Mouse (Mus musculus) lung, embryonic 15.5 days (tissue): ENCODE data around the gene Mad1l1. TPM values are rescaled to one million over a fixed set of nuclear protein-coding genes. Genes with fewer than 3 reads are reported as not detected.
A peak's percentile ranks its signal among the peaks of the same experiment; 100 is the strongest.

ENCODE experiments used
- ATAC-seq: fragments of 200-750 bp; cut with Nextera tagmentation; 2 replicates; pipeline ENCODE4 v1.8.0; 2017; ENCODE audit warnings: moderate number of reproducible peaks, borderline replicate concordance; ENCODE audit not compliant: low FRiP score, low TSS enrichment; ENCODE audit errors: extremely low read depth
- H3K27ac ChIP-seq: fragments of 300-500 bp; sonication (generic); 2 replicates; pipeline ENCODE4 v1.5.1; 2015; ENCODE audit warnings: moderate library complexity, mild to moderate bottlenecking, inconsistent platforms
- H3K27me3 ChIP-seq: fragments of 300-500 bp; sonication (generic); 2 replicates; pipeline ENCODE4 v1.6.1; 2015; ENCODE audit warnings: inconsistent platforms
- H3K36me3 ChIP-seq: fragments of 300-500 bp; sonication (generic); 2 replicates; pipeline ENCODE4 v1.6.1; 2015; ENCODE audit warnings: inconsistent platforms
- H3K4me1 ChIP-seq: fragments of 300-500 bp; sonication (generic); 2 replicates; pipeline ENCODE4 v1.6.1; 2015; ENCODE audit warnings: inconsistent platforms
- H3K4me2 ChIP-seq: fragments of 300-500 bp; sonication (generic); 2 replicates; pipeline ENCODE4 v1.6.1; 2015; ENCODE audit warnings: inconsistent platforms, mild to moderate bottlenecking, moderate library complexity
- H3K4me3 ChIP-seq: fragments of 300-500 bp; sonication (generic); 2 replicates; pipeline ENCODE4 v1.5.1; 2015; ENCODE audit warnings: mild to moderate bottlenecking, inconsistent platforms
- H3K9ac ChIP-seq: fragments of 300-500 bp; sonication (generic); 2 replicates; pipeline ENCODE4 v1.6.1; 2015; ENCODE audit warnings: inconsistent platforms
- H3K9me3 ChIP-seq: fragments of 300-500 bp; sonication (generic); 2 replicates; pipeline ENCODE4 v1.6.1; 2016; ENCODE audit warnings: inconsistent platforms
- WGBS: fragments of 180-500 bp; shearing (Covaris S2); methylation state at CpG from one replicate; pipeline ENCODE4 v1.1.7; 2015; 5-methylcytosine and 5-hydroxymethylcytosine counted together
- polyA plus RNA-seq: library from polyadenylated mRNA; unstranded; fragments of >200 nt; fragmentation: Nextera tagmentation; extraction: Ambion mirVana; gene quantifications from 2 replicates; pipeline ENCODE4 v1.2.1, GENCODE M21; 2015

Mad1l1 gene
- polyA plus RNA-seq, 1 experiment from 2014 or later = 61.3 TPM

DNA sequence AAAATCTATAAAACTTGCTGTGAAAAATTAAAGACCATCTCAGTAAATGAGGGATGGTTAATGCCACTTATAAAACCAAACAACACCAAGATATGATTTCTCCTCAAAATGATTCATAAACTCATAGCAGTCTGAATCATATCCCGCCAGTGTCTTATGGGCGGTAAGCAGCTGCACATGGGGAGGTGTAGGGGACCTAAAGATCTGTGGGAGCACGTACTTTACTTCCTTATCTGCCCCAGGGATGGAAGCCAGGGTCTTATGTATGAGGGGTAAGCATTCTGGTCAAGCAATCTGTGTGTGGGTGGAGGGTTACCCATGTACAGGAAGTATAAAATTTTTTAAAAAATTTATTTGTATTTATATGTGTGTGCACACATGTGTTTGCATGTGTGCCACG, 135.0 kb downstream of the Mad1l1 start:
- 77% methylated on average over 4 of the region's 4 CpGs for WGBS
- no peak overlapping the region for H3K9ac ChIP-seq
- no peak overlapping the region for H3K27ac ChIP-seq
- H3K4me2 ChIP-seq = no peak overlapping the region
- no peaks in the 10 kb centered on the region for H3K9me3 ChIP-seq
- no peaks in the 10 kb centered on the region for H3K27me3 ChIP-seq
- ATAC-seq = no peak
- no peaks in the 10 kb centered on the region for H3K4me1 ChIP-seq
- no peak overlapping the region for H3K4me3 ChIP-seq
- no peaks in the 10 kb centered on the region for H3K36me3 ChIP-seq

DNA sequence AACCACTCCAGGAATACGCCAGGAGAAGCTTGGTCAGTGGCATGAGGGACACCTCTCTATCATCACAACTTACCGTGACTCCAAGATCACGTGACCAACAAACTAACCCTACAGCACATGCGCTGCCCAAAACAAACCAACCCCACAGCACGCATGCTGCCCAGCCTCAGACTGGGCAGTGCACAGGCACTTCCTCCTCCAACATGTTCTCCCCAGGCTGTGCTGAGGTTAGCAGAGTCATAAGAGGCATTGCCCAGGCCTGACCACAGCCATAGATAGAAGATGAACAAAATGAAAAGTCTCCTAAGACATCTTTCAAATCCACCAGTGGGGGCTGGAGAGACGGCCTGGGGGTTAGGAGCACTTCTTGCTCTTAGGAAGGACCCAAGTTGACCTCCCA, 135.6 kb downstream of the Mad1l1 start:
- no peaks in the 10 kb centered on the region for H3K27me3 ChIP-seq
- WGBS = 89% methylated on average over 6 of the region's 6 CpGs
- no peak for ATAC-seq
- H3K9me3 ChIP-seq = no peaks in the 10 kb centered on the region
- H3K27ac ChIP-seq = no peak overlapping the region
- H3K36me3 ChIP-seq = no peaks in the 10 kb centered on the region
- H3K4me1 ChIP-seq = no peaks in the 10 kb centered on the region
- H3K4me3 ChIP-seq = no peak overlapping the region
- H3K9ac ChIP-seq = no peak overlapping the region
- H3K4me2 ChIP-seq = no peak overlapping the region

DNA sequence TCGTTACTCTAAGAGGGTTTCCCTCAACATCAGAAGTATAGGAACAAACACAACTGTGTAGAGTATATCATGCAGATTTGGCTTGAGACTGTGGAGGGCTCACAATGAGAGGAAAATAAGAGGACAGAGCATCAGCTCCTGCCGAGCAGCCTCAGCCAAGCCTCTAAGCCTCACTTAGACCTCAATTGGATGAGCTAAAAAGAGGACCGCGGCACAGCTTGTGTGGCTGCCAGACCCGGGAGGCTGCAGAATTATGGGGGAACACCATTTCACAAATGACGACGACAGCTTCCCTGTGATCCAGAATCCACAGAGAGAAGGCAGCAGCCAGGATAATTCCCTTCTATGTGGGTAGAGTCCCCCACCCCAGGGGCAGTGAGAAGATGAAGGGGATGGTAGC, 138.0 kb downstream of the Mad1l1 start:
- WGBS = 81% methylated on average over 7 of the region's 7 CpGs
- Histone ChIP-seq H3K36me3 (no peaks in the 10 kb centered on the region), H3K9me3 (no peaks in the 10 kb centered on the region), H3K27me3 (no peaks in the 10 kb centered on the region), H3K9ac (no peak overlapping the region), H3K4me3 (no peak overlapping the region), H3K4me1 (no peaks in the 10 kb centered on the region), H3K27ac (no peak overlapping the region), H3K4me2 (no peak overlapping the region)
- no peak for ATAC-seq

DNA sequence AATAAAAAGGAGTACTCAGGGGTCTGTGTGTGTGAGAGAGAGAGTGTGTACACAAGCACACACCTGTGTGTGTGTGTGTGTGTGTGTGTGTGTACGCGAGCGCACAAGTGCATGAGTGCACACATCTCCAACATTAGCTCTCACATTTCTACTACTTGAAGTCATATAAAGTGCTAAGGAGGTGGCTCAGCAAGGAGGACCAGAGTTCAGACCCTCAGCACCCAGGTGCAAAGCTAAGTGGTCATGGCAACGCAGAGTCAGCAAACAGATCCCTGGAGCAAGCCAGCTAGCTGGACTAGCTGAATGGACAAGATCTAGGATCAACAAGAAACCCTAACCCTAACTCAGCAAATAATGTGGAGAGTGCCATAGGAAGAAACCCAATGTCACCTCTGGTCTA, 139.0 kb downstream of the Mad1l1 start:
- no peak overlapping the region for H3K4me3 ChIP-seq
- 64% methylated on average over 4 of the region's 4 CpGs for WGBS
- 0 out of 2 replicates have a peak, but pooled peaks cover 3% of the 10 kb centered on the region for H3K4me1 ChIP-seq
- no peaks in the 10 kb centered on the region for H3K9me3 ChIP-seq
- no peaks in the 10 kb centered on the region for H3K27me3 ChIP-seq
- H3K9ac ChIP-seq = no peak overlapping the region
- 0 out of 2 replicates have a peak overlapping the region, but pooled peaks have one; percentile 10 for H3K27ac ChIP-seq
- ATAC-seq = peak; percentile 48; the same call in 1 of the 2 replicates
- no peaks in the 10 kb centered on the region for H3K36me3 ChIP-seq
- H3K4me2 ChIP-seq = no peak overlapping the region

- Histone ChIP-seq H3K9me3 (no peaks in the 10 kb centered on the region), H3K27ac (no peak overlapping the region), H3K27me3 (no peaks in the 10 kb centered on the region), H3K4me2 (no peak overlapping the region), H3K36me3 (no peaks in the 10 kb centered on the region), H3K4me1 (0 out of 2 replicates have a peak, but pooled peaks cover 3% of the 10 kb centered on the region), H3K9ac (no peak overlapping the region), H3K4me3 (no peak overlapping the region)
- no peak for ATAC-seq
- 93% methylated on average over 5 of the region's 5 CpGs for WGBS
Measured at GRCm38 (mm10) chr5:140180016-140180415, 141.3 kb downstream of the Mad1l1 start.

- WGBS = 44% methylated on average over 10 of the region's 10 CpGs
- H3K9me3 ChIP-seq = no peaks in the 10 kb centered on the region
- 0 out of 2 replicates have a peak, but pooled peaks cover 3% of the 10 kb centered on the region for H3K4me1 ChIP-seq
- H3K4me2 ChIP-seq = no peak overlapping the region
- H3K27ac ChIP-seq = peak overlapping the region; percentile 26; the same call in 1 of the 2 replicates
- H3K27me3 ChIP-seq = no peaks in the 10 kb centered on the region
- no peak overlapping the region for H3K4me3 ChIP-seq
- ATAC-seq = no peak
- H3K36me3 ChIP-seq = no peaks in the 10 kb centered on the region
- H3K9ac ChIP-seq = no peak overlapping the region
Measured at GRCm38 (mm10) chr5:140178058-140178690, 143.2 kb downstream of the Mad1l1 start.

DNA sequence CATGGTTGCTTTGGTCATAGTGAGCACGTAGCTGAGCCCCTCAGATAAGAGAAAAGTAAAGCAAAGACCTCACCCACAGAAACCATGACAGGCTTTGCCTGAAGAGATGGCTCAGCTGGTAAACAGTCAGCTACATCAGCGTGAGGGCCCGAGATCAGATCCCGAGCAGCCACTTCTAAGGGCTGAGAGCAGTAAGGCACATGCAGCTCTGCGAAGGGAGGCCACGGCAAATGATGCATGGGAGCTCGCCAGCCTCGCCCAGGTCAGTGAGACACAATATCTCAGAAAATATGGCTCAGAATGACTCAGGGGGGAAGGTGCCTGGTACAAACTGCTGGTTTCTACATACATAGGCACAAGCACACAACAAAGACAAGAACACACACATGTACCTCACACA, 143.8 kb downstream of the Mad1l1 start:
- 78% methylated on average over 8 of the region's 8 CpGs for WGBS
- H3K27ac ChIP-seq = no peak overlapping the region

GRCm38 (mm10) chr5:140176370-140176769, 145.0 kb downstream of the Mad1l1 start:
- Histone ChIP-seq H3K9me3 (no peaks in the 10 kb centered on the region), H3K4me3 (no peak overlapping the region), H3K27ac (no peak overlapping the region), H3K36me3 (no peaks in the 10 kb centered on the region), H3K4me2 (no peak overlapping the region), H3K27me3 (no peaks in the 10 kb centered on the region), H3K9ac (no peak overlapping the region), H3K4me1 (0 out of 2 replicates have a peak, but pooled peaks cover 3% of the 10 kb centered on the region)
- ATAC-seq = no peak
- 56% methylated on average over 3 of the region's 3 CpGs for WGBS

More for the DNA sequence above, 143.8 kb downstream of the Mad1l1 start:
- no peak overlapping the region for H3K4me3 ChIP-seq
- no peaks in the 10 kb centered on the region for H3K9me3 ChIP-seq
- no peak overlapping the region for H3K9ac ChIP-seq
- H3K36me3 ChIP-seq = no peaks in the 10 kb centered on the region
- no peak overlapping the region for H3K4me2 ChIP-seq
- H3K27me3 ChIP-seq = no peaks in the 10 kb centered on the region
- ATAC-seq = no peak
- 0 out of 2 replicates have a peak, but pooled peaks cover 3% of the 10 kb centered on the region for H3K4me1 ChIP-seq

GRCm38 (mm10) chr5:140174814-140175490, 146.4 kb downstream of the Mad1l1 start:
- H3K9ac ChIP-seq = no peak overlapping the region
- H3K9me3 ChIP-seq = no peaks in the 10 kb centered on the region
- no peak overlapping the region for H3K4me2 ChIP-seq
- 0 out of 2 replicates have a peak, but pooled peaks cover 3% of the 10 kb centered on the region for H3K4me1 ChIP-seq
- no peaks in the 10 kb centered on the region for H3K27me3 ChIP-seq
- ATAC-seq = no peak
- H3K27ac ChIP-seq = no peak overlapping the region
- H3K4me3 ChIP-seq = no peak overlapping the region
- WGBS = 83% methylated on average over 14 of the region's 14 CpGs
- no peaks in the 10 kb centered on the region for H3K36me3 ChIP-seq

GRCm38 (mm10) chr5:140174066-140174465, 147.3 kb downstream of the Mad1l1 start:
- Histone ChIP-seq H3K27ac (no peak overlapping the region), H3K9ac (no peak overlapping the region), H3K4me3 (no peak overlapping the region), H3K36me3 (no peaks in the 10 kb centered on the region), H3K4me2 (no peak overlapping the region), H3K27me3 (no peaks in the 10 kb centered on the region), H3K4me1 (0 out of 2 replicates have a peak, but pooled peaks cover 3% of the 10 kb centered on the region), H3K9me3 (no peaks in the 10 kb centered on the region)
- ATAC-seq = no peak
- 61% methylated on average over 3 of the region's 3 CpGs for WGBS

GRCm38 (mm10) chr5:140173181-140173580, 148.2 kb downstream of the Mad1l1 start:
- no peak overlapping the region for H3K27ac ChIP-seq
- H3K9me3 ChIP-seq = no peaks in the 10 kb centered on the region
- 0 out of 2 replicates have a peak, but pooled peaks cover 1% of the 10 kb centered on the region for H3K4me1 ChIP-seq
- WGBS = 73% methylated on average over 4 of the region's 4 CpGs
- ATAC-seq = no peak
- H3K27me3 ChIP-seq = no peaks in the 10 kb centered on the region
- no peak overlapping the region for H3K4me2 ChIP-seq
- H3K4me3 ChIP-seq = no peak overlapping the region
- H3K9ac ChIP-seq = no peak overlapping the region
- no peaks in the 10 kb centered on the region for H3K36me3 ChIP-seq

GRCm38 (mm10) chr5:140171710-140172109, 149.6 kb downstream of the Mad1l1 start:
- Histone ChIP-seq H3K4me2 (no peak overlapping the region), H3K9ac (no peak overlapping the region), H3K27me3 (no peaks in the 10 kb centered on the region), H3K9me3 (no peaks in the 10 kb centered on the region), H3K36me3 (no peaks in the 10 kb centered on the region), H3K4me3 (no peak overlapping the region), H3K4me1 (no peaks in the 10 kb centered on the region), H3K27ac (no peak overlapping the region)
- 67% methylated on average over 1 of the region's 1 CpGs for WGBS
- ATAC-seq = no peak
